Mouse (Mus musculus): ENCODE results near the gene Gm10203. TPM values are rescaled to one million over a fixed set of nuclear protein-coding genes. Genes with fewer than 3 reads are reported as not detected.

Gm10203 gene
- polyA plus RNA-seq, 1 experiment: not detected

DNA sequence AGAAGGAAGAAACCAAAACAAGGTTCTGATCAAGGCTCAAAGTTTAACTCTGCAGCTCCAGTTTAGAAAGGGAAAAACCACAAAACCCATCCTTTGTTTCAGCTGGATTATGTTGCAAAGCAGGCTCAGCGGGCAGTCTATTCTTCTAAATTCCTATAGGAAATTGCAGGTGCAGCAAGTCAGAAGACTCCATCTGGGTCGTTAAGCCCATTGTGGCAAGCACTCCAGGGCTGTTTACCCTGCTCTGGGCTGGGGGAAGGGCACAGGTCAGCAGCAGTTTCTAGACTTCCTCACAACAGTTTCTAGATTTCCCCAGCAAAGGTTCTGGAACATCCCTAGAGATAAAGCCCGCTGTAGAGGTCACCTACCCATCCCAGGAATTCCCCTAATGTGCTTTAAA is 1.1 kb downstream of the Gm10203 start:
- TF ChIP-seq CTCF (IDR thresholded peaks at IDR 0.05; ENCODE audit: insufficient read depth, low read length): no peak
- no peak for TF ChIP-seq POLR2A (IDR thresholded peaks at IDR 0.05; ENCODE audit: borderline replicate concordance, extremely low read depth, low read depth, low read length)
- no peak overlapping the region for H3K4me3 ChIP-seq (replicated peaks; ENCODE audit: extremely low read depth, low read depth, low read length)
- 32% methylated on average over 3 of the region's 3 CpGs for WGBS
- no peak for DNase-seq
- H3K4me1 ChIP-seq (ENCODE audit: control insufficient read depth, insufficient read depth, low read length): peaks cover 4% of the 10 kb centered on the region; the same call in 1 of the 2 replicates

DNA sequence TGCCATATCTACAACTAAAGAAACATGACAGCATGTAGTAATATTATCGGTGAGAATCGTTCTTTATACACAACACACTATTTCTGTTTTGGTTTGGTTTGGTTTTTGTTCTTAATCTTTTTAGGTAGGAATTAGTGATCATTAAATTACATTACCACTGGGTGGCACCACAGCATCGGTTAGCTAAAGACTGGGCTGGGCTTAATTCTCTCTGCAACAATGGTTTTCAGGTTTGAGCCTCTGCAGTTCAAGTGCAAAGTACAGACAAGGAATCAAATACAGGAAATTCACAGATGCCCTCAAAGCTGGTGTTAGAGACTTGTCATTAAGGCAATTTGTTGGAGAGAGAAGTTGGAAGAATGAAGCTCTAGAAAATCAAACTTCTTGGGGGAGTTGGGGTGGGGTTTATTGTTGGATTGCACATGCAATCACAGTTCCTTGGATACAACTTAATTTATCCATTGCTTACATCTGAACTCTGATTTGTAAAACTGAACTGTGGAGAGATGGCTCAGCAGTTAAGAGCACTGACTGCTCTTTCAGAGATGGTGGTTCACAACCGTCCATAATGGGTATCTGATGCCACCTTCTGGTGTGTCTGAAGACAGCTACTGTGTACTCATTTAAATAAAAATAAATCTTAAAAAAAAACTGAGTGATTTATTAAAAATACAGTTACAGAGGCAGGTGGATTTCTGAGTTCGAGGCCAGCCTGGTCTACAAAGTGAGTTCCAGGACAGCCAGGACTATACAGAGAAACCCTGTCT is 2.5 kb downstream of the Gm10203 start:
- no peak for DNase-seq
- TF ChIP-seq CTCF (IDR thresholded peaks at IDR 0.05; ENCODE audit: insufficient read depth, low read length) (peak; percentile 58), POLR2A (IDR thresholded peaks at IDR 0.05; ENCODE audit: borderline replicate concordance, extremely low read depth, low read depth, low read length) (no peak)
- H3K4me3 ChIP-seq (replicated peaks; ENCODE audit: extremely low read depth, low read depth, low read length): no peak overlapping the region
- H3K4me1 ChIP-seq (ENCODE audit: control insufficient read depth, insufficient read depth, low read length): peaks cover 4% of the 10 kb centered on the region; the same call in 1 of the 2 replicates
- WGBS: 27% methylated on average over 5 of the region's 5 CpGs

DNA sequence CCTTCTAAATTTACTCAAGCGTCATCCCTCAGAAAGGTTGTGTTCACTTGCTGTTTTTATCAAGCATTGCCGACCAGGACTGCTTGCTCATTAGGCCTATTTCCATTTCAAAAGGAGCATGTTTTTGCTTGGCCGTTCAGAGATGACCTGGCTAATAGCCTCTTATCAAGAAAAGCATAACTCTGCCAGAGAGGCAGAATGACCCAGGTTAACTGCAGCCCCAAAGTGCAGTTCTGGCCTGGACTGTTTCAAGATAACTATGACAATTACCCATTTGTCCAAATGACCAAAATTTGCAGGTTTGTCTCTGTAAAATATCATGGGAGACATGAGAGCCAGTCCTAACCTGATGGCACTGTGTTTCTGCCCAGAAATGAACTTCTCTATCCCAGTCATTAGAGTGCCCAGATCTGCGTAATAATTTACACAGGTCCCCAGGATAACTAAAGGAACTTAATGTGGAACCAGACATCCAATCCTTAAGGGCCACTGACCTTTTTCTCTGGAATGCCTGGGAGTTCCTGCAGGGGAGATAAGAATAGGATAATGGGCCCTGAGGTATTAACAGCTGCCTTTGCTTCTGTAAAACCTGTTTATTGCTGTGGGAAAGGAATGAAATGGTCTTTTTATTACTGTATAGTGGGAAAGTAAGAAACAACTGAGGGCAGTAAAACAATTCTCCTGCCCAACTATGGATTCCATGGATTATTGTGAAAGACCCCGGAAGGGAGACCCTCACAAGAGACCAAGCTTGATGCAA is 4.6 kb downstream of the Gm10203 start:
- 46% methylated on average over 5 of the region's 5 CpGs for WGBS
- TF ChIP-seq POLR2A (IDR thresholded peaks at IDR 0.05; ENCODE audit: borderline replicate concordance, extremely low read depth, low read depth, low read length) (no peak), CTCF (IDR thresholded peaks at IDR 0.05; ENCODE audit: insufficient read depth, low read length) (no peak)
- Histone ChIP-seq H3K4me3 (replicated peaks; ENCODE audit: extremely low read depth, low read depth, low read length) (no peak overlapping the region), H3K4me1 (ENCODE audit: control insufficient read depth, insufficient read depth, low read length) (peaks cover 4% of the 10 kb centered on the region; the same call in 1 of the 2 replicates)
- no peak for DNase-seq

DNA sequence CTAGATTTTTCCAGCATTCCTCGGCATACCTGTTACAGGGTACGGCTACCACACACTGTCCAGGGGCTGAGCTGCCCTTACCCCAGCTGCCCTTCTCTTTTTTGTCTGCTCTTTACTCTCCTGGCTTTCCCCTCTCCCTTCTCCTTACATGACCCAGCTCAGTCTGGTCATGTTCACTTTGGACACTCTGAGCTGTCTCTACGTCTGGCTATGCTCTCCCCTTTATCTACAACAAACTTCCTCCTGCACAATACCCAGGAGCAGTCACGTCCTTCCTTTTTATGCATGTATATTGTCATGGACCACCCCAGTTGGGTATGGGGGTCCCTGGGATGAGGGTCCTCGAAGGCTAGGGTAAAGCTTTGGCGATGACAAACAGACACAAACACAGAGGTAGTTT is 5.7 kb downstream of the Gm10203 start:
- DNase-seq: no peak
- TF ChIP-seq POLR2A (IDR thresholded peaks at IDR 0.05; ENCODE audit: borderline replicate concordance, extremely low read depth, low read depth, low read length) (no peak), CTCF (IDR thresholded peaks at IDR 0.05; ENCODE audit: insufficient read depth, low read length) (no peak)
- H3K4me3 ChIP-seq (replicated peaks; ENCODE audit: extremely low read depth, low read depth, low read length): no peak overlapping the region
- WGBS: 68% methylated on average over 6 of the region's 6 CpGs
- peaks cover 4% of the 10 kb centered on the region; the same call in 1 of the 2 replicates for H3K4me1 ChIP-seq (ENCODE audit: control insufficient read depth, insufficient read depth, low read length)

DNA sequence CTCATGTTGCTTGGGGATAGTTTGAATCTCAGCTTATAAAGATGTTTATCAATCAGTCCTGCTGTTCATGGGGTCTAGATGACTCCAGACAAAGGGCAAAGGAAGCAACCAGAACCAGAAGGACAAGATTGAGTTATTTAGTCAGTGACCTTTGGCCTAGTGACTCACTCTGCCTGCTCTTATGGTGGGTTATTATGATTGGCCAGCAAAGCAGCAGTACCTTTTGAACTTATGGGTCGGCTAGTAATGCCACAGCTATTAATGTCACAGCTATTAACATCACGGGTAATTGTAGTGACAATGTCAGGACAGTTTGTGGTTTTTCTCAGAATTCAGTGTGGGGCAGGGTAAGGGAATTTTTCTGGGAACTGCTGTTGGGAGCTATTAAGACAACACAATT is 8.0 kb downstream of the Gm10203 start:
- Histone ChIP-seq H3K4me1 (ENCODE audit: control insufficient read depth, insufficient read depth, low read length) (peaks cover 3% of the 10 kb centered on the region), H3K4me3 (replicated peaks; ENCODE audit: extremely low read depth, low read depth, low read length) (no peak overlapping the region)
- DNase-seq: no peak
- WGBS: 58% methylated on average over 2 of the region's 2 CpGs
- TF ChIP-seq POLR2A (IDR thresholded peaks at IDR 0.05; ENCODE audit: borderline replicate concordance, extremely low read depth, low read depth, low read length): no peak
- no peak for TF ChIP-seq CTCF (IDR thresholded peaks at IDR 0.05; ENCODE audit: insufficient read depth, low read length)

DNA sequence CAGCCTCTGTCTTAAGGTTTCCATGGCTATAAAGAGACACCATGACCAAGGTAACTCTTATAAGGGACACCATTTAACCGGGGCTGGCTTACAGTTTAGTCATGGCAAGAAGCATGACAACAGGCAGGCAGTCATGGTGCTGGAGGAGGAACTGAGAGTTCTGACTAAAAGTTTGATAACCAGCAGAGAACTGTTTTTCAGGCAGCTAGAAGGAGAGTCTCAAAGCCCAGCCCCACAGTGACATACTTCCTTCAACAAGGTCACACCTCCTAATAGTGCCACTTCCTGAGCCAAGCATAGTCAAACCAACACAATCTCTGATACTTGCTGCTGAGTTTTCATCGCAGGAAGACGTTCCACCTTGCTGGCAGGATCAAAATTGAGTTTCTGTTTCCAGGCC is 9.0 kb downstream of the Gm10203 start:
- no peak for DNase-seq
- peaks cover 4% of the 10 kb centered on the region for H3K4me1 ChIP-seq (ENCODE audit: control insufficient read depth, insufficient read depth, low read length)
- 86% methylated on average over 3 of the region's 3 CpGs for WGBS
- H3K4me3 ChIP-seq (replicated peaks; ENCODE audit: extremely low read depth, low read depth, low read length): no peak overlapping the region
- no peak for TF ChIP-seq POLR2A (IDR thresholded peaks at IDR 0.05; ENCODE audit: borderline replicate concordance, extremely low read depth, low read depth, low read length)
- TF ChIP-seq CTCF (IDR thresholded peaks at IDR 0.05; ENCODE audit: insufficient read depth, low read length): no peak

DNA sequence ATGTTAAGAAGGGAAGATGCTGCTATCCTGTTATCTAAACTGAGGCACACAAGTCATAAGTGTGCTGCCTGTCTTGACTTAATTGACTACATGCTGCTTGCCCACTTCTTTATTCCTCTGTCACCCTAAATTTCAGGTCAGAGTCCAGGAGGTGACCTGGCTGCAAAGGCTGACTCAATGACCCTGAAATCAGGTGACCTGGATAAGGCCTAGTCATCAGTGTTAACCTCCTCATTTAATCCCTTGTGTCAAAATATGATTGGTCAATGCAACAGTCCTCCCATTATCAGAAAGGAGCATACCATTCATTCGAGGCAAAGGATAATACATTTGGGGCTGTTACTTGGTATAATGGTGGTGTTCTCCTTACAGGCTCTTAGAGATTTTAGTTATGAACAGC is 9.5 kb downstream of the Gm10203 start, which contains the start of gene Etfbkmt:
TSS of gene Etfbkmt (plus strand) at position 379 of the 400 bp plus-strand sequence.
- Histone ChIP-seq H3K4me1 (ENCODE audit: control insufficient read depth, insufficient read depth, low read length) (peaks cover 5% of the 10 kb centered on the region), H3K4me3 (replicated peaks; ENCODE audit: extremely low read depth, low read depth, low read length) (no peak within 1 kb of the TSS)
- TF ChIP-seq CTCF (IDR thresholded peaks at IDR 0.05; ENCODE audit: insufficient read depth, low read length) (no peak), POLR2A (IDR thresholded peaks at IDR 0.05; ENCODE audit: borderline replicate concordance, extremely low read depth, low read depth, low read length) (no peak)
- WGBS: 75% methylated on average over 1 of the region's 1 CpGs
- DNase-seq: no peak

DNA sequence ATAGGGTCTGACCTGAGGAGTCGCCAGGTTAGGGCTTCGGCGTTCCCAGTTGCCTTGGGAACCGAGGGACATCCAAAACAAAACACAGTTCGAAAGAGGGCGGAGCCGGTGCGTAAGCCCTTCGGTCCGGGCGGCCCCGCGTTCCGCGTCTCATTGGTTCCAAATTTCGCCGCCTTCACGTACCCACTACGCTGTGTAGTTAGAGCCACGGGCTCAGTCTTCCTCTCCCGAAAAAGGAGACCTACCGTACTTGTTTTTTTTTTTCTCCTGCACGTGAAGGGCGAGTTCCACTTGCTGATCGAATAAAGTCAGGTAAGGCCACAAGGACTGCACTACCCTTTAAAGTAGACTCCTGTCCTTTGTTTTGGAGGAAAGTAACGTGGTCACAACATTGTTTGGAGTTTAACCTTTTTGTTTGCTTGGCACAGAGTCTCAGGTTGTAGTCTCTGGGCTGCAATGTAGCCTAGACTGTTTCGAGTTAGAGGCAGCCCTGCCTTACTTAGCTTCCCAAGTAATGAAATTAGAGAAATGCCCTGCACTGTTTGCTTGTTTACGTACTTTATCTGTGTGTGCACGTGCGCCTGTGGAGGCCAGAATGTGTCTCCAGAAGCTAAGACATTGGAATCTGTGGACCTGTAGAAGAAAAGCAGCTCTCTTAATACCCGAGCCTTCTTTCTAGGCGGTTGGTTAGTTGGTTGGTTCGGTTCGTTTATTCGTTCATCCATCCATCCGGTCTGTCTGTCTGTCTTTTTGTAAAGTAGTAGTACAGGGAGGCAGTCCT is 11.6 kb downstream of the Gm10203 start:
- H3K4me1 ChIP-seq (ENCODE audit: control insufficient read depth, insufficient read depth, low read length): peaks cover 6% of the 10 kb centered on the region
- DNase-seq: peak; percentile 81
- WGBS: 1% methylated on average over 36 of the region's 36 CpGs
- TF ChIP-seq POLR2A (IDR thresholded peaks at IDR 0.05; ENCODE audit: borderline replicate concordance, extremely low read depth, low read depth, low read length) (peak; percentile 76; the same call in 1 of the 2 replicates), CTCF (IDR thresholded peaks at IDR 0.05; ENCODE audit: insufficient read depth, low read length) (no peak)
- peak overlapping the region; percentile 69 for H3K4me3 ChIP-seq (replicated peaks; ENCODE audit: extremely low read depth, low read depth, low read length)

DNA sequence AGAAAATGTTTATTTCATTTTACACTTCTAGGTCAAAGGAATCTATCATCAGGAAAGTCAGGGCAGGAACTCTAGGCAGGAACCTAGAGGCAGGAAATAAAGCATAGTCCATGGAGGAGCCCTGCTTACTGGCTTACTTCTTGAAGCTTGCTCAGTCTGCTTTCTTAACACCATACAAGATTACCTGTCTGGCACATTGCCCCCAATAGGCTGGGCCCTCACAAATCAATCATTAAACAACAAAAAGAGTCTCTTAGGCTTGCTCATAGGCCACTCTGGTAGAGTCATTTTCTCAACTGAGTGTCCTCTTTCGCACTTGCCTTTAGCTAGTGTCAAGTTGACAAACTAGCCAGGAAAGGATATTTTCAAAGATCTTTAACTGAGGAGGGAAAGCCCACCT is 15.2 kb downstream of the Gm10203 start:
- Histone ChIP-seq H3K4me3 (replicated peaks; ENCODE audit: extremely low read depth, low read depth, low read length) (no peak overlapping the region), H3K4me1 (ENCODE audit: control insufficient read depth, insufficient read depth, low read length) (peaks cover 6% of the 10 kb centered on the region)
- no peak for TF ChIP-seq CTCF (IDR thresholded peaks at IDR 0.05; ENCODE audit: insufficient read depth, low read length)
- no peak for TF ChIP-seq POLR2A (IDR thresholded peaks at IDR 0.05; ENCODE audit: borderline replicate concordance, extremely low read depth, low read depth, low read length)
- no peak for DNase-seq
- 73% methylated on average over 1 of the region's 1 CpGs for WGBS
